Mouse (Mus musculus) spleen, adult 12 weeks (tissue): ENCODE data around the gene Pan3.

ENCODE experiments used
- DNase-seq: peaks from one replicate; pipeline ENCODE4 v3.0.0; 2022; ENCODE audit warnings: low spot score

The Pan3 gene

GRCm38 (mm10) chr5:147484142-147484541 lies 54.2 kb downstream of the Pan3 start:
- no peak for DNase-seq

- DNase-seq = no peak
Observed at GRCm38 (mm10) chr5:147489226-147489625, 59.3 kb downstream of the Pan3 start.

- no peak for DNase-seq
Observed at GRCm38 (mm10) chr5:147490907-147491306, 60.9 kb downstream of the Pan3 start.

GRCm38 (mm10) chr5:147492511-147492910 lies 62.5 kb downstream of the Pan3 start:
- no peak for DNase-seq

- DNase-seq = no peak
Observed at GRCm38 (mm10) chr5:147493205-147493604, 63.2 kb downstream of the Pan3 start.

- DNase-seq = no peak
Observed at GRCm38 (mm10) chr5:147493685-147494084, 63.7 kb downstream of the Pan3 start.

GRCm38 (mm10) chr5:147494388-147494787 lies 64.4 kb downstream of the Pan3 start:
- DNase-seq = no peak

- DNase-seq = no peak
Observed at GRCm38 (mm10) chr5:147494791-147495376, 64.9 kb downstream of the Pan3 start.

- DNase-seq = no peak
Observed at GRCm38 (mm10) chr5:147495961-147496360, 66.0 kb downstream of the Pan3 start.

- no peak for DNase-seq
Observed at GRCm38 (mm10) chr5:147496921-147497320, 67.0 kb downstream of the Pan3 start.

GRCm38 (mm10) chr5:147497714-147498113 lies 67.8 kb downstream of the Pan3 start:
- DNase-seq = no peak

- no peak for DNase-seq
Observed at GRCm38 (mm10) chr5:147501456-147501998, 71.6 kb downstream of the Pan3 start.

GRCm38 (mm10) chr5:147502921-147503320 lies 73.0 kb downstream of the Pan3 start:
- DNase-seq = no peak

GRCm38 (mm10) chr5:147511350-147511749 lies 81.4 kb downstream of the Pan3 start:
- DNase-seq = no peak

- DNase-seq = no peak
Observed at GRCm38 (mm10) chr5:147527006-147527405, 97.0 kb downstream of the Pan3 start.

GRCm38 (mm10) chr5:147527788-147528187 lies 97.8 kb downstream of the Pan3 start:
- DNase-seq = no peak

GRCm38 (mm10) chr5:147532031-147532430 lies 102.1 kb downstream of the Pan3 start:
- DNase-seq = no peak

- no peak for DNase-seq
Observed at GRCm38 (mm10) chr5:147539409-147539808, 109.4 kb downstream of the Pan3 start.

GRCm38 (mm10) chr5:147539815-147540214 lies 109.9 kb downstream of the Pan3 start:
- no peak for DNase-seq

GRCm38 (mm10) chr5:147542291-147542690 lies 112.3 kb downstream of the Pan3 start:
- no peak for DNase-seq

- no peak for DNase-seq
Observed at GRCm38 (mm10) chr5:147545731-147546241, 115.8 kb downstream of the Pan3 start.

GRCm38 (mm10) chr5:147549016-147549755 lies 119.2 kb downstream of the Pan3 start:
- no peak for DNase-seq
